Mouse (Mus musculus) embryonic facial prominence, embryonic 15.5 days (tissue): ENCODE measurements at regions not wholly inside any gene's neighbourhood (a gene's known extent, or its start where the extent isn't known, plus 50 kb on each side); places are given as distances from the start of the nearest gene placed in this dataset.

ENCODE experiments used
- ATAC-seq: fragments of 200-750 bp; cut with Nextera tagmentation; 2 replicates; pipeline ENCODE4 v1.8.0; 2017; ENCODE audit warnings: low read depth, moderate TSS enrichment; ENCODE audit not compliant: insufficient number of reproducible peaks, low FRiP score, low TSS enrichment
- H3K27ac ChIP-seq: fragments of 300-500 bp; sonication (generic); replicated peaks from 2 replicates; pipeline ENCODE4 v1.5.1; 2015; ENCODE audit warnings: mild to moderate bottlenecking, inconsistent platforms
- H3K27me3 ChIP-seq: fragments of 300-500 bp; sonication (generic); 2 replicates; pipeline ENCODE4 v1.6.1; 2015; ENCODE audit warnings: inconsistent platforms
- H3K36me3 ChIP-seq: fragments of 300-500 bp; sonication (generic); 2 replicates; pipeline ENCODE4 v1.6.1; 2015; ENCODE audit warnings: mild to moderate bottlenecking, inconsistent platforms
- H3K4me1 ChIP-seq: fragments of 300-500 bp; sonication (generic); 2 replicates; pipeline ENCODE4 v1.6.1; 2015; ENCODE audit warnings: inconsistent platforms
- H3K4me2 ChIP-seq: fragments of 300-500 bp; sonication (generic); replicated peaks from 2 replicates; pipeline ENCODE4 v1.6.1; 2015; ENCODE audit warnings: mild to moderate bottlenecking, inconsistent platforms
- H3K4me3 ChIP-seq: fragments of 300-500 bp; sonication (generic); replicated peaks from 2 replicates; pipeline ENCODE4 v1.5.1; 2015; ENCODE audit warnings: mild to moderate bottlenecking, inconsistent platforms
- H3K9ac ChIP-seq: fragments of 300-500 bp; sonication (generic); 2 replicates; pipeline ENCODE4 v1.6.1; 2015; ENCODE audit warnings: inconsistent platforms
- H3K9me3 ChIP-seq: fragments of 300-500 bp; sonication (generic); replicated peaks from 2 replicates; pipeline ENCODE4 v1.6.1; 2016; ENCODE audit warnings: inconsistent platforms
- WGBS: fragments of 180-500 bp; shearing (Covaris S2); methylation state at CpG from one replicate; pipeline ENCODE4 v1.1.7; 2015; 5-methylcytosine and 5-hydroxymethylcytosine counted together

GRCm38 (mm10) chr13:100899566-100899965, 66.3 kb upstream of the Slc30a5 start:
- Histone ChIP-seq H3K4me2 (no peak overlapping the region), H3K4me3 (no peak overlapping the region), H3K9ac (no peak overlapping the region), H3K27me3 (no peaks in the 10 kb centered on the region), H3K27ac (no peak overlapping the region), H3K36me3 (no peaks in the 10 kb centered on the region), H3K4me1 (no peaks in the 10 kb centered on the region), H3K9me3 (no peaks in the 10 kb centered on the region)
- no peak for ATAC-seq
- WGBS: 78% methylated on average over 2 of the region's 2 CpGs

GRCm38 (mm10) chr13:100893871-100894270, 60.6 kb upstream of the Slc30a5 start:
- no peak overlapping the region for H3K27ac ChIP-seq
- no peaks in the 10 kb centered on the region for H3K36me3 ChIP-seq
- H3K9me3 ChIP-seq: no peaks in the 10 kb centered on the region
- H3K4me3 ChIP-seq: no peak overlapping the region
- no peak overlapping the region for H3K9ac ChIP-seq
- no peaks in the 10 kb centered on the region for H3K4me1 ChIP-seq
- no peaks in the 10 kb centered on the region for H3K27me3 ChIP-seq
- no peak overlapping the region for H3K4me2 ChIP-seq
- 81% methylated on average over 9 of the region's 9 CpGs for WGBS
- no peak for ATAC-seq

- no peak overlapping the region for H3K4me3 ChIP-seq
- H3K9me3 ChIP-seq: no peaks in the 10 kb centered on the region
- no peak overlapping the region for H3K27ac ChIP-seq
- ATAC-seq: no peak
- no peaks in the 10 kb centered on the region for H3K4me1 ChIP-seq
- 67% methylated on average over 1 of the region's 1 CpGs for WGBS
- no peaks in the 10 kb centered on the region for H3K36me3 ChIP-seq
- H3K9ac ChIP-seq: no peak overlapping the region
- H3K4me2 ChIP-seq: peak overlapping the region; percentile 40; the same call in 1 of the 2 replicates
- H3K27me3 ChIP-seq: no peaks in the 10 kb centered on the region
These were observed 59.9 kb upstream of the Slc30a5 start for GRCm38 (mm10) chr13:100893096-100893495.

- Histone ChIP-seq H3K4me1 (no peaks in the 10 kb centered on the region), H3K9ac (no peak overlapping the region), H3K27ac (no peak overlapping the region), H3K9me3 (no peaks in the 10 kb centered on the region), H3K4me2 (peak overlapping the region; percentile 40), H3K27me3 (no peaks in the 10 kb centered on the region), H3K4me3 (peak overlapping the region; percentile 16), H3K36me3 (no peaks in the 10 kb centered on the region)
- no peak for ATAC-seq
- 33% methylated on average over 13 of the region's 13 CpGs for WGBS
These were observed 59.4 kb upstream of the Slc30a5 start for GRCm38 (mm10) chr13:100892647-100893071.

GRCm38 (mm10) chr13:100892204-100892603, 59.0 kb upstream of the Slc30a5 start:
- no peak overlapping the region for H3K27ac ChIP-seq
- H3K4me3 ChIP-seq: peak overlapping the region; percentile 16
- H3K4me1 ChIP-seq: no peaks in the 10 kb centered on the region
- no peaks in the 10 kb centered on the region for H3K36me3 ChIP-seq
- ATAC-seq: no peak
- H3K4me2 ChIP-seq: peak overlapping the region; percentile 40
- H3K9ac ChIP-seq: no peak overlapping the region
- H3K27me3 ChIP-seq: no peaks in the 10 kb centered on the region
- 19% methylated on average over 13 of the region's 13 CpGs for WGBS
- H3K9me3 ChIP-seq: no peaks in the 10 kb centered on the region

GRCm38 (mm10) chr13:100890457-100890856, 57.2 kb upstream of the Slc30a5 start:
- Histone ChIP-seq H3K4me1 (no peaks in the 10 kb centered on the region), H3K9ac (no peak overlapping the region), H3K36me3 (no peaks in the 10 kb centered on the region), H3K27ac (no peak overlapping the region), H3K27me3 (no peaks in the 10 kb centered on the region), H3K4me2 (no peak overlapping the region), H3K9me3 (no peaks in the 10 kb centered on the region), H3K4me3 (no peak overlapping the region)
- WGBS: 81% methylated on average over 6 of the region's 6 CpGs
- ATAC-seq: no peak

GRCm38 (mm10) chr13:100888481-100888880, 55.3 kb upstream of the Slc30a5 start:
- no peak for ATAC-seq
- H3K36me3 ChIP-seq: no peaks in the 10 kb centered on the region
- H3K4me3 ChIP-seq: no peak overlapping the region
- H3K4me1 ChIP-seq: no peaks in the 10 kb centered on the region
- no peaks in the 10 kb centered on the region for H3K9me3 ChIP-seq
- no peak overlapping the region for H3K27ac ChIP-seq
- H3K27me3 ChIP-seq: no peaks in the 10 kb centered on the region
- H3K4me2 ChIP-seq: no peak overlapping the region
- 80% methylated on average over 5 of the region's 5 CpGs for WGBS
- no peak overlapping the region for H3K9ac ChIP-seq

- no peak overlapping the region for H3K9ac ChIP-seq
- no peak overlapping the region for H3K27ac ChIP-seq
- WGBS: 80% methylated on average over 8 of the region's 8 CpGs
- no peaks in the 10 kb centered on the region for H3K27me3 ChIP-seq
- H3K4me1 ChIP-seq: no peaks in the 10 kb centered on the region
- ATAC-seq: no peak
- no peak overlapping the region for H3K4me3 ChIP-seq
- H3K4me2 ChIP-seq: no peak overlapping the region
- no peaks in the 10 kb centered on the region for H3K36me3 ChIP-seq
- H3K9me3 ChIP-seq: no peaks in the 10 kb centered on the region
These were observed 50.5 kb upstream of the Slc30a5 start for GRCm38 (mm10) chr13:100883711-100884110.
